ENCODE assay signal across 8 mouse cellular contexts in genomic region chr8:125570389-125570788, GRCm38 (mm10). TPM values are rescaled to one million over a fixed set of nuclear protein-coding genes. Genes with fewer than 3 reads are reported as not detected.
A peak's percentile ranks its signal among the peaks of the same experiment; 100 is the strongest.
DNase-seq lines count a peak whose midpoint lies in the region; ATAC-seq and TF ChIP-seq lines count a peak whose summit lies in the region.

No protein-coding gene starts in this region.

- TF ChIP-seq CTCF in ES-Bruce4 (IDR thresholded peaks at IDR 0.05; ENCODE audit: low read depth, low read length), result no peak
- TF ChIP-seq CTCF in forebrain, postnatal 0 days (IDR thresholded peaks at IDR 0.05; ENCODE audit: low read depth), result no peak
- no peak for TF ChIP-seq CTCF in liver, postnatal 0 days (IDR thresholded peaks at IDR 0.05; ENCODE audit: low read depth)

- no peaks in the 10 kb centered on the region for H3K36me3 ChIP-seq in heart, embryonic 14.5 days (ENCODE audit: control insufficient read depth, insufficient read depth, low read length)
- no peaks in the 10 kb centered on the region for H3K36me3 ChIP-seq in ES-Bruce4 (ENCODE audit: control insufficient read depth, insufficient read depth, low read length, poor library complexity, severe bottlenecking)
- H3K36me3 ChIP-seq in forebrain, postnatal 0 days (ENCODE audit: insufficient read depth), result no peaks in the 10 kb centered on the region
- no peaks in the 10 kb centered on the region for H3K36me3 ChIP-seq in liver, postnatal 0 days (replicated peaks; ENCODE audit: insufficient read depth, low read length)

- H3K4me1 ChIP-seq in heart, embryonic 14.5 days (ENCODE audit: control insufficient read depth in 2 of 2, insufficient read depth in 2 of 2, low read length in 2 of 2), result peaks cover 0 to 32% of the 10 kb centered on the region in 2 experiments; a peak in 2 of 4 replicates
- no peaks in the 10 kb centered on the region for H3K4me1 ChIP-seq in ES-Bruce4 (ENCODE audit: control insufficient read depth, insufficient read depth, low read length)
- H3K4me1 ChIP-seq in forebrain, postnatal 0 days (ENCODE audit: insufficient read depth), result peaks cover 22% of the 10 kb centered on the region
- peaks cover 20% of the 10 kb centered on the region for H3K4me1 ChIP-seq in liver, postnatal 0 days (ENCODE audit: insufficient read depth)

- no peaks in the 10 kb centered on the region for H3K9me3 ChIP-seq in heart, embryonic 14.5 days (ENCODE audit: control insufficient read depth, low read length)
- no peaks in the 10 kb centered on the region for H3K9me3 ChIP-seq in ES-Bruce4 (replicated peaks; ENCODE audit: control insufficient read depth, insufficient read depth, low read length, poor library complexity, severe bottlenecking)
- no peaks in the 10 kb centered on the region for H3K9me3 ChIP-seq in forebrain, postnatal 0 days (ENCODE audit: low read length)
- H3K9me3 ChIP-seq in liver, postnatal 0 days (ENCODE audit: low read length), result no peaks in the 10 kb centered on the region

- H3K4me3 ChIP-seq in heart, embryonic 14.5 days (ENCODE audit: control insufficient read depth in 1 of 2, insufficient read depth in 1 of 2, low read depth in 1 of 2, low read length in 2 of 2), result peak overlapping the region; percentile 57 to 94
- H3K4me3 ChIP-seq in ES-Bruce4 (ENCODE audit: low read depth, low read length), result peak overlapping the region; percentile 66
- H3K4me3 ChIP-seq in forebrain, postnatal 0 days (ENCODE audit: low read depth, low read length), result peak overlapping the region; percentile 77
- H3K4me3 ChIP-seq in liver, postnatal 0 days (ENCODE audit: low read depth, low read length), result peak overlapping the region; percentile 64

- peak overlapping the region; percentile 74 to 81 for H3K27ac ChIP-seq in heart, embryonic 14.5 days (replicated peaks in 1 of 2; ENCODE audit: control insufficient read depth in 1 of 2, insufficient read depth in 1 of 2, low read depth in 2 of 2, low read length in 2 of 2)
- H3K27ac ChIP-seq in ES-Bruce4 (ENCODE audit: insufficient read depth, low read length), result no peak overlapping the region
- no peak overlapping the region for H3K27ac ChIP-seq in forebrain, postnatal 0 days (ENCODE audit: low read depth, low read length)
- H3K27ac ChIP-seq in liver, postnatal 0 days (ENCODE audit: low read depth), result no peak overlapping the region; the same call in 1 of the 2 replicates

- no peak for DNase-seq in heart, postnatal 4 days
- no peak for DNase-seq in forebrain, postnatal 0 days
- no peak for DNase-seq in liver, postnatal 0 days
- no peak for DNase-seq in adrenal gland, adult 8-10 months
- DNase-seq in left cerebral cortex, adult 18-20 months (ENCODE audit: low spot score in 2 of 2), result no peak
- DNase-seq in layer of hippocampus, adult 9-11 months, result no peak

- no peak for TF ChIP-seq POLR2A in ES-Bruce4 (IDR thresholded peaks at IDR 0.05; ENCODE audit: insufficient read depth, low read length)

- no peaks in the 10 kb centered on the region for H3K27me3 ChIP-seq in heart, embryonic 14.5 days (ENCODE audit: control insufficient read depth, insufficient read depth, low read length)
- H3K27me3 ChIP-seq in ES-Bruce4 (ENCODE audit: control insufficient read depth, insufficient read depth, low read length, poor library complexity, severe bottlenecking), result no peaks in the 10 kb centered on the region
- no peaks in the 10 kb centered on the region for H3K27me3 ChIP-seq in forebrain, postnatal 0 days (ENCODE audit: insufficient read depth, low read length)
- 0 out of 2 replicates have a peak, but pooled peaks cover 2% of the 10 kb centered on the region for H3K27me3 ChIP-seq in liver, postnatal 0 days (ENCODE audit: insufficient read depth, low read length)

- H3K4me2 ChIP-seq in heart, embryonic 14.5 days (ENCODE audit: low read length), result peak overlapping the region; percentile 97
- H3K4me2 ChIP-seq in forebrain, postnatal 0 days (ENCODE audit: low read depth), result peak overlapping the region; percentile 90
- peak overlapping the region; percentile 93 for H3K4me2 ChIP-seq in liver, postnatal 0 days (ENCODE audit: low read depth, low read length)

- peak overlapping the region; percentile 81 for H3K9ac ChIP-seq in heart, embryonic 14.5 days (ENCODE audit: low read length)
- peak overlapping the region; percentile 71 for H3K9ac ChIP-seq in ES-Bruce4 (ENCODE audit: low read depth, poor library complexity, severe bottlenecking)
- H3K9ac ChIP-seq in forebrain, postnatal 0 days, result peak overlapping the region; percentile 83
- H3K9ac ChIP-seq in liver, postnatal 0 days (replicated peaks), result peak overlapping the region; percentile 59

- ATAC-seq in heart, embryonic 14.5 days (ENCODE audit: insufficient number of reproducible peaks, insufficient read depth, low FRiP score, low read depth), result no peak
- ATAC-seq in forebrain, postnatal 0 days, result no peak
- no peak for ATAC-seq in liver, postnatal 0 days

- 7% methylated on average over 13 of the region's 13 CpGs for WGBS in heart, embryonic 14.5 days
- 15% methylated on average over 13 of the region's 13 CpGs for WGBS in forebrain, postnatal 0 days
- 7% methylated on average over 13 of the region's 13 CpGs for WGBS in liver, postnatal 0 days (ENCODE audit: insufficient replicate concordance)

- no peak for TF ChIP-seq EP300 in ES-Bruce4 (IDR thresholded peaks at IDR 0.05; ENCODE audit: insufficient read depth, low read depth, low read length)
- TF ChIP-seq EP300 in liver, postnatal 0 days (IDR thresholded peaks at IDR 0.05; ENCODE audit: low read depth), result no peak

RNA-seq across cellular contexts. Expression of gene Sipa1l2, which starts 0.8 kb away (rescaled TPM):
- polyA plus RNA-seq in heart, embryonic 14.5 days (2014; fragmentation: Nextera tagmentation; extraction: Ambion mirVana), result 17.8 and 18.0 TPM in 2 replicates
- total RNA-seq in heart, postnatal 4 days (2021), result 10 to 100 TPM; 70.1 to 72.6 TPM
- polyA plus RNA-seq in ES-Bruce4 (2011; ENCODE audit: insufficient read depth, insufficient read length, low read depth, missing spikeins), result 24.3 and 25.1 TPM in 2 replicates
- total RNA-seq in forebrain, postnatal 0 days (2014; rRNA removed), result 36.7 and 44.3 TPM in 2 replicates
- 8.7 and 10.6 TPM in 2 replicates for polyA plus RNA-seq in forebrain, postnatal 0 days (2015; fragmentation: Nextera tagmentation; extraction: Ambion mirVana)
- polyA plus RNA-seq in liver, postnatal 0 days (2015; fragmentation: Nextera tagmentation; extraction: Ambion mirVana), result 0.44 and 0.47 TPM in 2 replicates
- total RNA-seq in adrenal gland, adult 8-10 months (2022), result 10 to 100 TPM; 48.7 to 56.9 (median 53.8) TPM
- total RNA-seq in left cerebral cortex, adult 18-20 months (2021), result 10 to 100 TPM; 42.4 to 43.1 TPM

Comparison
In these comparisons a context has a peak if more than half of its experiments do, and no peak if none do; other contexts are left out.
1. H3K27ac ChIP-seq: peak in heart, embryonic 14.5 days (2 of 2); none in ES-Bruce4 (single experiment), forebrain, postnatal 0 days (single experiment) and liver, postnatal 0 days (single experiment).
2. Peak in every context shown above with its lines, with median percentiles within 50 percentile points of each other: H3K4me2 ChIP-seq, H3K4me3 ChIP-seq and H3K9ac ChIP-seq.